ENCODE assay signal across 8 mouse cellular contexts in genomic region chr2:181319248-181320102, GRCm38 (mm10). TPM values are rescaled to one million over a fixed set of nuclear protein-coding genes. Genes with fewer than 3 reads are reported as not detected.
DNase-seq lines count a peak whose midpoint lies in the region; ATAC-seq lines count a peak whose summit lies in the region.

Rtel1 (plus strand) TSS chr2:181319739.

- H3K9ac ChIP-seq in hindbrain, embryonic 16.5 days (ENCODE audit: low read depth, low read length) = peak within 1 kb of the TSS; percentile 61

- H3K27ac ChIP-seq in hindbrain, embryonic 16.5 days (ENCODE audit: low read depth, low read length) = peak within 1 kb of the TSS; percentile 57

- 5% methylated on average over 40 of the region's 40 CpGs for WGBS in hindbrain, embryonic 16.5 days

- H3K9me3 ChIP-seq in hindbrain, embryonic 16.5 days (ENCODE audit: control insufficient read depth, low read length) = no peaks in the 10 kb centered on the region

- no peaks in the 10 kb centered on the region for H3K27me3 ChIP-seq in hindbrain, embryonic 16.5 days (replicated peaks; ENCODE audit: control insufficient read depth, insufficient read depth, low read length)

- peak within 1 kb of the TSS; percentile 72 for H3K4me3 ChIP-seq in hindbrain, embryonic 16.5 days (ENCODE audit: low read length)

- peaks cover 11% of the 10 kb centered on the region for H3K4me1 ChIP-seq in hindbrain, embryonic 16.5 days (ENCODE audit: control insufficient read depth, insufficient read depth, low read depth, low read length)

- peak within 1 kb of the TSS; percentile 70 for H3K4me2 ChIP-seq in hindbrain, embryonic 16.5 days (ENCODE audit: low read length)

- peaks cover 10% of the 10 kb centered on the region for H3K36me3 ChIP-seq in hindbrain, embryonic 16.5 days (ENCODE audit: control insufficient read depth, insufficient read depth, low read length)

- DNase-seq in T-cell, adult 2 months (ENCODE audit: low spot score) = peak; percentile 81
- DNase-seq in cerebellum, postnatal 36 days = peak; percentile 80 to 85
- DNase-seq in gastrocnemius, adult 18-20 months (ENCODE audit: low spot score) = peak; percentile 87
- DNase-seq in left cerebral cortex, adult 18-20 months (ENCODE audit: low spot score in 2 of 2) = peak; percentile 79 to 86
- peak; percentile 82 to 86 for DNase-seq in right cerebral cortex, adult 2 months (ENCODE audit: low spot score in 2 of 2)
- peak; percentile 84 for DNase-seq in urinary bladder, postnatal 14 days (ENCODE audit: low spot score)

- ATAC-seq in hindbrain, embryonic 16.5 days = peak; percentile 93
- ATAC-seq in megakaryocyte, adult 5-6 weeks (ENCODE audit: poor library complexity, severe bottlenecking) = peak; percentile 99

RNA-seq across cellular contexts. Expression of gene Rtel1, which starts in this region (rescaled TPM):
- total RNA-seq in gastrocnemius, adult 18-20 months (2021) = 10 to 100 TPM in 1 of 2 experiments, 1 to 10 TPM in 1; 7.3 to 10.8 TPM
- 33.7 and 38.2 TPM in 2 replicates for polyA plus RNA-seq in hindbrain, embryonic 16.5 days (2015; fragmentation: Nextera tagmentation; extraction: Ambion mirVana)
- total RNA-seq in left cerebral cortex, adult 18-20 months (2021) = 10 to 100 TPM; 24.9 to 34.5 TPM
- 26.8 and 34.1 TPM in 2 replicates for total RNA-seq in megakaryocyte, adult 5-6 weeks (2015)
- total RNA-seq in megakaryocyte, adult 5-6 weeks (2017) = 21.6 and 25.8 TPM in 2 replicates

Comparison
In these comparisons a context has a peak if more than half of its experiments do, and no peak if none do; other contexts are left out.
1. Peak in every context shown above with its lines: DNase-seq, ATAC-seq, H3K4me3 ChIP-seq and H3K27ac ChIP-seq.